Mouse (Mus musculus) lung, postnatal 25 days (tissue): ENCODE data around the gene Pcid2.

ENCODE experiments used
- DNase-seq: peaks from one replicate; pipeline ENCODE4 v3.0.0; 2022; ENCODE audit warnings: low spot score

Gene Pcid2

GRCm38 (mm10) chr8:13105087-13105881 lies at the start of gene Pcid2, which contains the start of gene Cul4a:
Gene Pcid2, minus strand, starts transcription at chr8:13105459.
Gene Cul4a, plus strand, starts transcription at chr8:13105621.
- peak; percentile 96 for DNase-seq

GRCm38 (mm10) chr8:13154099-13154498 lies 48.8 kb upstream of the Pcid2 start:
- no peak for DNase-seq

- DNase-seq: no peak
Observed at GRCm38 (mm10) chr8:13150929-13151328, 45.7 kb upstream of the Pcid2 start.

GRCm38 (mm10) chr8:13149866-13150265 lies 44.6 kb upstream of the Pcid2 start:
- DNase-seq: no peak

- no peak for DNase-seq
Observed at GRCm38 (mm10) chr8:13149287-13149686, 44.0 kb upstream of the Pcid2 start.

- DNase-seq: no peak
Observed at GRCm38 (mm10) chr8:13148476-13148875, 43.2 kb upstream of the Pcid2 start.

GRCm38 (mm10) chr8:13141681-13142080 lies 36.4 kb upstream of the Pcid2 start:
- DNase-seq: no peak

- no peak for DNase-seq
Observed at GRCm38 (mm10) chr8:13139641-13140182, 34.5 kb upstream of the Pcid2 start.

GRCm38 (mm10) chr8:13132220-13132619 lies 27.0 kb upstream of the Pcid2 start:
- DNase-seq: peak; percentile 57

GRCm38 (mm10) chr8:13124897-13125296 lies 19.6 kb upstream of the Pcid2 start:
- peak; percentile 10 for DNase-seq

GRCm38 (mm10) chr8:13122887-13123421 lies 17.7 kb upstream of the Pcid2 start:
- no peak for DNase-seq

- DNase-seq: no peak
Observed at GRCm38 (mm10) chr8:13120882-13121665, 15.8 kb upstream of the Pcid2 start.

GRCm38 (mm10) chr8:13118516-13118915 lies 13.3 kb upstream of the Pcid2 start:
- no peak for DNase-seq

- DNase-seq: no peak
Observed at GRCm38 (mm10) chr8:13117096-13117495, 11.8 kb upstream of the Pcid2 start.

GRCm38 (mm10) chr8:13113232-13113631 lies 8.0 kb upstream of the Pcid2 start:
- DNase-seq: no peak

- DNase-seq: no peak
Observed at GRCm38 (mm10) chr8:13111917-13112316, 6.7 kb upstream of the Pcid2 start.

- no peak for DNase-seq
Observed at GRCm38 (mm10) chr8:13109416-13109960, 4.2 kb upstream of the Pcid2 start.

GRCm38 (mm10) chr8:13108967-13109366 lies 3.7 kb upstream of the Pcid2 start:
- no peak for DNase-seq

GRCm38 (mm10) chr8:13107990-13108638 lies 2.9 kb upstream of the Pcid2 start:
- DNase-seq: no peak

GRCm38 (mm10) chr8:13105908-13106551 lies 771 bp upstream of the Pcid2 start:
- DNase-seq: peak; percentile 10

GRCm38 (mm10) chr8:13104691-13105086 lies 570 bp downstream of the Pcid2 start:
- DNase-seq: peak; percentile 90
